Mouse (Mus musculus) embryonic fibroblast, embryonic 13.5 days (primary cell): Measurements from ENCODE around the gene Mesd.

Experiments used
- CTCF ChIP-seq: IDR thresholded peaks from 2 replicates; pipeline ENCODE4 v1.5.1; 2011; ENCODE audit warnings: mild to moderate bottlenecking, control low read depth, low read length, moderate library complexity, borderline replicate concordance; ENCODE audit not compliant: insufficient read depth
- POLR2A ChIP-seq: IDR thresholded peaks from 2 replicates; pipeline ENCODE4 v1.6.1; 2011; ENCODE audit warnings: low read depth, mild to moderate bottlenecking, control low read depth, low read length, moderate library complexity

- TF ChIP-seq POLR2A = no peak
- no peak for TF ChIP-seq CTCF
Observed at GRCm38 (mm10) chr7:83921637-83922036, 37.4 kb downstream of the Mesd start.
